Mouse (Mus musculus): ENCODE data around the gene Mybphl. TPM values are rescaled to one million over a fixed set of nuclear protein-coding genes. Genes with fewer than 3 reads are reported as not detected.

Gene Mybphl
- polyA plus RNA-seq, 1 experiment from 2014 or later = not detected

DNA sequence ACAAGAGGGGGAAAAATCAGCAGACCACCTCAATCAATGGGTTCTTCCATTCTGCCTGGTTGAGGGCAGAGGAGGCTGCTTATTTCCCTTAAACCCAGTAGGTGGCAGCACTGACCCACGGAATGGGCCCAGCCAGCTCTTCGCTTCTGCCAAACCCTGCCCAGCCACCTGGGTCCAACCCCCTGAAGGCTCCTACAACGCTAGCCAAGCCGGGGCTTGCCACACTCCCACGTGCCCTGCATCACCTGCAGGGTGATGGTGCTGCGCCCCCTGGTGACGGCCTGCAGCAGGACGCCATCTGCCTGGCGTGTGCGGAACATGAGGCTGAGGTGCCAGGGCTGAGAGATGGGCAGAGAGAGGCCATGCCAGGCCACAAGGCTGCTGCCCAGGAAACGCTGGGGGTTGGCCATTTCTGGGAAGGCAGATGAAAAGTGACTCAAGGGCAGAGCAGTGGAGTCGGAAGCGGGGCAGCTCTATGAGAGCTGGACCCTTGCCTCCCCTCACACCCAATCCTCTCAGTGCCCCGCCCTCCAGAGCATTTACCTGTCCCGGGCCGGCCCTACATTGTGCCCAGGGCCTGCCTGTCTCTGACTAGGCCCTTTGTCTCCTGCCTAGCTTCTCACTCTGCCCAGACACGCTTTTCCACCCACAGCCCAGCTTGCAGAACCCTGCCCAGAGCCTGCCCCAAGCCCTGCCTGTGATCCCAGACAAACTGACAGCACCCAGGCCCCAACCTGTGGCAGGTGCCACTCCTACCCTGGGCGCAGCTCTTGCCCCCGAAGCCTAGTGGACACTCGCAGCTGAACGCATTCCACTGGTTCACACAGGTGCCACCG, 37.2 kb downstream of the Mybphl start:
- 37% methylated on average over 22 of the region's 22 CpGs for WGBS
- no peak overlapping the region; the same call in 1 of the 2 replicates for H3K9ac ChIP-seq
- H3K27ac ChIP-seq = peak overlapping the region; percentile 53

DNA sequence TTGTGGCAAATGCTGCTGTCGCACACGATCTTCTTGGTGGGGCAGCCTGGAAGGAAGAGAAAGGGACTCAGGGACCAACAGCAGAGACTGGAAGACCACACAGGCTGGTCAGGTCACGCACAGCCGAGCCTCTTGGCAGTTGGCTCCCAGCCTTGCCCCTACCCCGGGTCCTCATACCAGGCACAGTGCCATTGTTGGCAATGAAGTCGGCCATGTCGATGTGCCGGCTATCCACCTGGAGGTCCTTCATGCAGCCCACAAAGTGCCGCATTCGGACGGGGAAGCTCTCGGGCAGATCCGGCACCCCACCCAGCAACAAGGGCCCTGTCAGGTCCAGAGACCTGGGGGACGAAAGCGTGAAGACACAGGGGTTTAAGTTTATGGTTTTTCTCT, 37.8 kb downstream of the Mybphl start:
- H3K4me1 ChIP-seq = peaks cover 31% of the 10 kb centered on the region
- H3K36me3 ChIP-seq (replicated peaks) = peaks cover 41% of the 10 kb centered on the region; the same call in 1 of the 2 replicates
- peak overlapping the region; percentile 53; the same call in 1 of the 2 replicates for H3K27ac ChIP-seq
- WGBS = 68% methylated on average over 15 of the region's 15 CpGs
- ATAC-seq (replicated peaks) = no peak
- H3K4me3 ChIP-seq = no peak overlapping the region
- H3K9ac ChIP-seq = no peak overlapping the region
- H3K27me3 ChIP-seq (replicated peaks) = no peaks in the 10 kb centered on the region
- no peaks in the 10 kb centered on the region for H3K9me3 ChIP-seq
- H3K4me2 ChIP-seq = no peak overlapping the region

More for the DNA sequence above, 37.2 kb downstream of the Mybphl start:
- ATAC-seq (replicated peaks) = peak; percentile 89
- Histone ChIP-seq H3K4me2 (no peak overlapping the region), H3K9me3 (no peaks in the 10 kb centered on the region), H3K27me3 (replicated peaks) (no peaks in the 10 kb centered on the region), H3K4me1 (peaks cover 26% of the 10 kb centered on the region), H3K36me3 (replicated peaks) (peaks cover 44% of the 10 kb centered on the region; the same call in 1 of the 2 replicates), H3K4me3 (no peak overlapping the region)

DNA sequence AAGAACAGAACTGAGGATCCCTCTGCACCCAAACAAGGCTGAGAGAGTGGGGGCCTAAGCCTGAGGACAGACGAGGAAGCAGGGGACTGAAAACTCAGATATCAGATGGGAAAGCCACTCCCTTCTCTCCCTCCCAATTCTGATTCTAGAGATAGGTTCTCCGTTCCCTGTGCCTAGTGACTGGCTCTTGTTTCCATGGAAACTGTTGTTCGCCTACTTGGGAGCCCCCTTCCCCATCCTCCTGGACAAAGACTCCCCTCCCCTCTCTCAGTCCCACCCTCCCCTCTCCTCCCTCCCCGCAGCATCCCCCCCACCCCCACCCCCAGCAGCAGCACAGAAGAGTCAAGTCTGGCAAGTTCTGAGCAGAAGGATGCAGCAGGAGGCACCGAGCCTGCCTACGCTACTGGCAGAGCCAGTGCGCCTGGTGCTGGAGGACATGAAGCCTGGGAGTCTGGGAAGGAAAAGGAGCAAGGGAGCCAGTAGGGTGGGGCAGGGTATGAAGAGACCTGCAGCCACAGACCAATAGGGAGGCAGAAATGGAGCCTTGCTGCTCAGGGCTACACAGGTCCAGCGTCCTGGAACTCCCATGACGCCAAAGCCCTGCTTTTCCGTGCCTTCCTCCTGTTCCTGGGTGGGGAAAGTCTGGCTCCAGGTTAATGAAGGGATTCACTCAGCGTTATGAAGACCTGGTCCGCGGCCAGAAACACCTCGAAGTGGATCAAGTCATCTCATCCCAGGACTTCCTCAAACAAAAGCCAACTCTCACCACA, 41.0 kb downstream of the Mybphl start:
- no peak overlapping the region for H3K4me3 ChIP-seq
- H3K4me1 ChIP-seq = peaks cover 60% of the 10 kb centered on the region
- no peaks in the 10 kb centered on the region for H3K9me3 ChIP-seq
- H3K36me3 ChIP-seq (replicated peaks) = peaks cover 23% of the 10 kb centered on the region; the same call in 1 of the 2 replicates
- no peak overlapping the region for H3K9ac ChIP-seq
- no peak; the same call in 1 of the 2 replicates for ATAC-seq (replicated peaks)
- H3K27me3 ChIP-seq (replicated peaks) = no peaks in the 10 kb centered on the region
- peak overlapping the region; percentile 67 for H3K27ac ChIP-seq
- WGBS = 16% methylated on average over 14 of the region's 14 CpGs
- H3K4me2 ChIP-seq = peak overlapping the region; percentile 11; the same call in 1 of the 2 replicates

DNA sequence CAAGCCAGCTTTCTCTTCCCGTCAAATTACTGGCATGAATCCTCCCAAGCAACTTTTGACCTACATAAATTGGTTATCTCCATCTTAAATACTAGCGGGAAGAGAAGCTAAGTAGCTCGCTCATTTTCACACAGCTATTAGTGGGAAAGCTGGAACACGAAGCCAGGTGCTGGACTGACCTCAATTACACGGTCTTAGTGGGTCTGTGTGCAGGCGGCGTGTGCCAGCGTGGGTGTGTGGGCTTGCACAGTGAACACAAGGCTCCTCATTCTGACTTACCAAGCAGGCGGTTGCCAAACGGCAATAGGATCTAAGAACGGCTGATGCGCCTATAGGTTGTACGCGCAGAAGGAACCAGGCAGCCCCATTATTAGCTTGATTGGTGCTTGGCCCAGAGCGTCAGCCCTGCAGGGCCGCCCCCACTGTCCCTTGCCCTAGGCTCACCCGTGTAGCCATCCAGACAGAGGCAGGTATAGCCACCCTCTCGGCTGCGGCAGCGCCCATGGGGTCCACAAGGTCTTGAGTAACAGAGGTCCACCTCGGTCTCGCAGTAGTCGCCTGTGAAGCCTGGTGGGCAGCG, 41.7 kb downstream of the Mybphl start:
- Histone ChIP-seq H3K4me3 (no peak overlapping the region), H3K36me3 (replicated peaks) (peaks cover 23% of the 10 kb centered on the region; the same call in 1 of the 2 replicates), H3K4me1 (peaks cover 67% of the 10 kb centered on the region), H3K27me3 (replicated peaks) (no peaks in the 10 kb centered on the region), H3K9ac (no peak overlapping the region), H3K27ac (peak overlapping the region; percentile 67), H3K4me2 (no peak overlapping the region), H3K9me3 (no peaks in the 10 kb centered on the region)
- 70% methylated on average over 24 of the region's 24 CpGs for WGBS
- ATAC-seq (replicated peaks) = no peak

DNA sequence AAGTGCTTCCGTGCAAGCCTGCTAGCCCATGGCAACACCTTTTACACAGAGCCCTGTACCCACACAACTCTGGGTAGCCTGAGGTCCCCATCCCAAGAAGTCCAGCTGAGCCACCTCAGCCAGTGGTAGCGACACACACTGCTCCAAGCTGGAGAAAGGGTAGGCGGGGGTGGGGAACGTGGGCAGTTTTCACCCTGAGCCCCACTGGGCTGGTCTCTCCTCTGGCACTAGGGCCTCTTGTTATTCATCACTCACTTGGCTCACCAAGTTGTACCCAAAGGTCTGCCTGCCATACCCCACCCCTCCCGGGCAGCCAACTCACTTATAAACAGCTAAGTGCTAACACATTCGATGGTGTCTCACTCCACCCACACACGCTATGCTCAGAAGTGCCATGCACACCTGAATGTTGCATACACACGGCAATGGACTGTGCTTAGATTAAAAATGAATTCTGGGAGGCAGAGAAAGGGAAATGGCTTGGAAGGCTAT, 43.9 kb downstream of the Mybphl start:
- Histone ChIP-seq H3K27ac (no peak overlapping the region), H3K4me1 (peaks cover 75% of the 10 kb centered on the region), H3K9me3 (no peaks in the 10 kb centered on the region), H3K4me3 (no peak overlapping the region), H3K36me3 (replicated peaks) (peaks cover 21% of the 10 kb centered on the region; the same call in 1 of the 2 replicates), H3K9ac (no peak overlapping the region), H3K27me3 (replicated peaks) (no peaks in the 10 kb centered on the region), H3K4me2 (peak overlapping the region; percentile 77; the same call in 1 of the 2 replicates)
- ATAC-seq (replicated peaks) = no peak
- 88% methylated on average over 8 of the region's 8 CpGs for WGBS

DNA sequence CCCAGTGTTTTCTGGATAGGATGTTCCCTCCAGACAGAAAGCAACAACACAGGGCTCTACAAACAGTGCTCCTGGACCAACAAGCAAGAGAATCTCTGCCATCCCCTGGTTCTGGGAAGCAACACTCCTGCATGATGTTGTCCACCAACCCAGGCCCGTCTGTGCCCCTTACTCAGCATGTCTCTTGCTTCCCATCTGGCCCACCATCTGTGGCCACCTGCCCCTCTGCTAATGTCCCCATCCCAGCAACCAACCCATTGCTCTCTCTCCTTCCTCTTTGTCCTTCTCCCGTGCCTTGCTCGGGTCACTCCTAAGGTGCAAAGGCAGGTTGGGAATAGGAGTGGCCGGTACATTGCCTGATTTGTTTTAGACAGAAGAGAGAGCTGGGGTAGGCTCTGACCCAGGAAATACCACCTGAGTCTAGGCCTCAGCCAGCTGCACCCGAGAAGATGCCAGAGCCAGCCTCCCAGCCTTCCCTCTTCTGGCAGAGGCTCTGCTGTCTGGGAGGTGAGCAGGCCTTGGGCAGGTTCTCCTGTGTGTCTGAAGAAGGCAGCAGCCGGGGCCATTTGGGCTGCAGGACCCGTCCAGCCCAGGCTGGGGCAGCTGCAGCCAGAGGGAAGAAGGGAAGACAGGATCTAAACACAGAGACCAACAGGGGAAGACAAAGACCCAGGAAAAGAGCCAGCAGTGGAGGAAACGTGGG, 45.1 kb downstream of the Mybphl start:
- peak overlapping the region; percentile 55 for H3K9ac ChIP-seq
- peak overlapping the region; percentile 35 for H3K4me3 ChIP-seq
- WGBS = 10% methylated on average over 8 of the region's 8 CpGs
- peak overlapping the region; percentile 86 for H3K27ac ChIP-seq
- peak overlapping the region; percentile 77 for H3K4me2 ChIP-seq
- H3K36me3 ChIP-seq (replicated peaks) = peaks cover 28% of the 10 kb centered on the region
- peaks cover 82% of the 10 kb centered on the region for H3K4me1 ChIP-seq
- no peaks in the 10 kb centered on the region for H3K9me3 ChIP-seq
- ATAC-seq (replicated peaks) = peak; percentile 1; the same call in 1 of the 2 replicates
- no peaks in the 10 kb centered on the region for H3K27me3 ChIP-seq (replicated peaks)

DNA sequence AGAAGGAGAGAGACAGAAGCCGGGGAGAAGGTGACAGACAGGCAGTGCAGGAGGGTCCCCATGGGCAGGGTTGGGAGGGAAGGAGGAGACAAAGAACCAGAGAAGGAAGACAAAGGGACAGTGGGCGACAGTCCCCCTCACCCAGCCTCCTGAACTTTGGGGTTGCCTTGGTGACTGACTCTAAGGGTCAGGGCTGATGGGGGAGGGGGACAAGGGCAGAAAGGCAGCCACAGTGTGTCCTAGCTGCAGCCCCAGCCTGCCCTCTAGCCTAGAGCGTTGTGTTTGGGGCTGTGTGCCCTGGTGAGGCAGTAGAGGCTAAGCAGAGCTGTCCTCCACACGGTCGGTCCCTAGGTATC, 45.6 kb downstream of the Mybphl start:
- H3K4me1 ChIP-seq = peaks cover 82% of the 10 kb centered on the region
- no peaks in the 10 kb centered on the region for H3K9me3 ChIP-seq
- H3K4me3 ChIP-seq = peak overlapping the region; percentile 35
- H3K4me2 ChIP-seq = peak overlapping the region; percentile 77
- peak overlapping the region; percentile 55 for H3K9ac ChIP-seq
- H3K36me3 ChIP-seq (replicated peaks) = peaks cover 28% of the 10 kb centered on the region
- H3K27ac ChIP-seq = peak overlapping the region; percentile 86
- 7% methylated on average over 5 of the region's 5 CpGs for WGBS
- H3K27me3 ChIP-seq (replicated peaks) = no peaks in the 10 kb centered on the region
- ATAC-seq (replicated peaks) = peak; percentile 29

DNA sequence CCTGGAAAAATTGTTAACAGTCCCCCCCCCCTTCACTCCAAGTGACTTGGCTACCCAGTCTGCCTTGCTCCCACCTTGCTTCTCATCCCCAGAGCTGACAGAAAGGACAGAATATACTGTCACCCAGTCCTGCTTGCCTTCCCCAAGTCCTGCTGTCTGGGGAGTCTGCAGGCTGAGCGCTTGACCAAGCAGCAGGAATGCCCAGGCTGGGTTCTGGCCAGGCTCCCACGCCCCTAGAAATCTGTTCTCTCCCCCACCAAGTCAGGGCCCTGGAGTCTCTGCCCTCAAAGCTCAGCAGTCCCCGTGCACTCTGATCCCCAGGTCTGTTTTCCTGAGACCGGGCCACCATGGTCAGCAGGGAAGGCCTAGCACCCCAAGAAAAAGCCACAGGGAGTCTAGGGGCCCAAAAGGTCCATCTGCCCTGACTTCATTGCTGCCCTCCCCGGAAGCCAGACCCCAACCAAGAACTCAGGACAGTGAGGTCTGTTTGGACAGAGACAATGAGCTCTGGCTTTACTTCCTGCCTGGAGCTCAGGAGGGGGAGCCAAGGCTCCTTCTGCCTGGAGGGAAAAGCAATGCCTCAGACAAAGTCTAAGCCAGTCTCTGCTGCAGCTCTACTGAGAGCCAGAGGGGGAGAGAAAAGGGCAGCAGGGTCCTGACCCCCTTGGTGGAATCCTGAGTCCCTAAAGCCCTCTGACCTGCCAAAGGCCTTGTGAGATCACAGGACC, 46.5 kb downstream of the Mybphl start:
- Histone ChIP-seq H3K9me3 (no peaks in the 10 kb centered on the region), H3K27me3 (replicated peaks) (no peaks in the 10 kb centered on the region), H3K9ac (peak overlapping the region; percentile 55), H3K4me3 (peak overlapping the region; percentile 35), H3K4me2 (peak overlapping the region; percentile 77), H3K27ac (peak overlapping the region; percentile 86), H3K4me1 (peaks cover 75% of the 10 kb centered on the region), H3K36me3 (replicated peaks) (peaks cover 28% of the 10 kb centered on the region)
- 8% methylated on average over 5 of the region's 5 CpGs for WGBS
- ATAC-seq (replicated peaks) = 0 out of 2 replicates have a peak, but pooled peaks have one; percentile 0

DNA sequence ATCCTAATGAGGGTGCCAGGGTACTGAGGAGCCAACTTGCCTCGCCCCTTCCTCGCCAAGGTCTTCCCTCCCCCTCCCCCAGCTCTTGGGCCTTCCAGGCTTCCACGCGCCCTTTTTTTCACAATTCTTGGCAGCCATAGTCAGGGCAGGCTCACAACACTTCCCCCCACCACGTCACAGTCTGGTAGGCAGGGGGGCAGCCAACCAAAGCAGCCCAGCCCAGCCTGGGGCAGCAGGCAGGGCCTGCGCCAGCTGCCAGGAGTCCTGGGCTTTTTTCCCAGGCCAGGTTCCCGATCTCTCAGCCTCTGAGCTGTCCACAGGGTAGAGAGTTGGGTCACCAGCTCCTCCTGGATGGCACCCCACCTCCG, 47.0 kb downstream of the Mybphl start:
- peaks cover 73% of the 10 kb centered on the region for H3K4me1 ChIP-seq
- peak overlapping the region; percentile 77 for H3K4me2 ChIP-seq
- H3K9ac ChIP-seq = peak overlapping the region; percentile 55
- H3K9me3 ChIP-seq = no peaks in the 10 kb centered on the region
- H3K27me3 ChIP-seq (replicated peaks) = no peaks in the 10 kb centered on the region
- peak overlapping the region; percentile 86 for H3K27ac ChIP-seq
- H3K36me3 ChIP-seq (replicated peaks) = peaks cover 24% of the 10 kb centered on the region
- H3K4me3 ChIP-seq = peak overlapping the region; percentile 35
- 16% methylated on average over 8 of the region's 8 CpGs for WGBS
- peak; percentile 37 for ATAC-seq (replicated peaks)

DNA sequence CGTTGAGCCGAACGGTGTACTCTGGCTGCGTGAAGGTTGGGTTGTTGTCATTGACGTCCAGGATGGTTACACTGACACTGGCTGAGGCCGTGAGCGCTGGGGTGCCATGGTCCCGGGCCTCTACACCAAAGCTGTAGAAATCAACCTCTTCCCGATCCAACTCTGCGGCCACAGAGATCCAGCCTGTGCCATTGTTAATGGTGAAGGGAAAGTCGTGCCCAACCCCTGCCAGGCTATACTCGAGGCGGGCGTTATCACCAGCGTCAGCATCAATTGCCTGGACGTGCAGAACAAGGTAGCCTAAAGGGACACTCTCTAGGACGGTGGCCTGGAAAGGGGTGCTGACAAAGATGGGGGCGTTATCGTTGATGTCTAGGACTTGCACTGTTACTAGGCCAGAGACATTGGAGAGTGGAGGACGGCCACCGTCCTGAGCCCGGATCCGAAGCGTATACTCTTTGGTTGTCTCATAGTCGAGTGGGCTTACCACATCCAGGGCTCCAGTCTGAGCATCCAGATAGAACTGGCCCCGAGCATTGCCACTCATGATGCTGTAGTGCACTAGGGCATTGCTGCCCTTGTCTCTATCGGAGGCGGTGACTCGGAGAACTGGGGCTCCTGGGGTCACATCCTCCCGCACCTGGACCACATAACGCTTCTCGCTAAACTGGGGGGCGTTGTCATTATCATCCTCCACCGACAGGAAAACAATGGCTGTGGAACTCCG, 49.1 kb downstream of the Mybphl start:
- Histone ChIP-seq H3K9ac (no peak overlapping the region), H3K4me2 (no peak overlapping the region), H3K27ac (no peak overlapping the region), H3K4me3 (peak overlapping the region; percentile 75; the same call in 1 of the 2 replicates), H3K9me3 (no peaks in the 10 kb centered on the region), H3K36me3 (replicated peaks) (peaks cover 19% of the 10 kb centered on the region), H3K4me1 (peaks cover 57% of the 10 kb centered on the region), H3K27me3 (replicated peaks) (no peaks in the 10 kb centered on the region)
- ATAC-seq (replicated peaks) = no peak
- WGBS = 97% methylated on average over 35 of the region's 35 CpGs
